Mouse (Mus musculus): ENCODE data around the gene Adam1a.

- TF ChIP-seq POLR2A (IDR thresholded peaks at IDR 0.05; ENCODE audit: extremely low read depth, insufficient read depth, low read length) (no peak), CTCF (IDR thresholded peaks at IDR 0.05; ENCODE audit: extremely low read depth, insufficient read depth, low read length) (no peak)
Observed at GRCm38 (mm10) chr5:121585699-121586098, 40.4 kb upstream of the Adam1a start.

Measured in cortical plate, adult 2 months (tissue).